Mouse (Mus musculus): ENCODE measurements at regions not wholly inside any gene's neighbourhood (a gene's known extent, or its start where the extent isn't known, plus 50 kb on each side); places are given as distances from the start of the nearest gene placed in this dataset.
A peak's percentile ranks its signal among the peaks of the same experiment; 100 is the strongest.

GRCm38 (mm10) chr6:102977122-102977521 is 404.2 kb upstream of the Cntn3 start:
- intact Hi-C loops (cut with DNase I), result no loop called here
- no peak for DNase-seq (ENCODE audit: low spot score in 2 of 2)

- intact Hi-C loops (cut with DNase I), result no loop called here
- DNase-seq (ENCODE audit: low spot score in 2 of 2), result no peak
Observed at GRCm38 (mm10) chr6:103023326-103023725, 450.4 kb upstream of the Cntn3 start.

GRCm38 (mm10) chr6:103024006-103024405 is 451.1 kb upstream of the Cntn3 start:
- intact Hi-C loops (cut with DNase I), result no loop called here
- DNase-seq (ENCODE audit: low spot score in 2 of 2), result peak in 1 of 2 experiments; percentile 16

- intact Hi-C loops (cut with DNase I), result no loop called here
- DNase-seq (ENCODE audit: low spot score in 2 of 2), result peak; percentile 14 to 59
Observed at GRCm38 (mm10) chr6:103028150-103028549, 455.2 kb upstream of the Cntn3 start.

- no peak for DNase-seq (ENCODE audit: low spot score in 2 of 2)
- intact Hi-C loops (cut with DNase I), result no loop called here
Observed at GRCm38 (mm10) chr6:103033418-103033817, 460.5 kb upstream of the Cntn3 start.

- intact Hi-C loops (cut with DNase I), result no loop called here
- no peak for DNase-seq (ENCODE audit: low spot score in 2 of 2)
Observed at GRCm38 (mm10) chr6:103033919-103034318, 461.0 kb upstream of the Cntn3 start.

- intact Hi-C loops (cut with DNase I), result no loop called here
- peak; percentile 22 to 59 for DNase-seq (ENCODE audit: low spot score in 2 of 2)
Observed at GRCm38 (mm10) chr6:103060591-103060990, 449.8 kb upstream of the Chl1 start.

- DNase-seq (ENCODE audit: low spot score in 2 of 2), result no peak
- intact Hi-C loops (cut with DNase I), result loop anchor here (10.0 kb wide), 1 partner anchor 261 kb away; no protein-coding TSS in a partner anchor
Observed at GRCm38 (mm10) chr6:103106189-103106588, 404.2 kb upstream of the Chl1 start.

- intact Hi-C loops (cut with DNase I), result no loop called here
- no peak for DNase-seq (ENCODE audit: low spot score in 2 of 2)
Observed at GRCm38 (mm10) chr6:103119537-103119936, 390.8 kb upstream of the Chl1 start.

GRCm38 (mm10) chr6:103140851-103141250 is 369.5 kb upstream of the Chl1 start:
- intact Hi-C loops (cut with DNase I), result no loop called here
- DNase-seq (ENCODE audit: low spot score in 2 of 2), result peak; percentile 6 to 15

GRCm38 (mm10) chr6:103177851-103178250 is 332.5 kb upstream of the Chl1 start:
- no peak for DNase-seq (ENCODE audit: low spot score in 2 of 2)
- intact Hi-C loops (cut with DNase I), result no loop called here

GRCm38 (mm10) chr6:103183355-103183754 is 327.0 kb upstream of the Chl1 start:
- DNase-seq (ENCODE audit: low spot score in 2 of 2), result no peak
- intact Hi-C loops (cut with DNase I), result no loop called here

GRCm38 (mm10) chr6:103196838-103197237 is 313.5 kb upstream of the Chl1 start:
- DNase-seq (ENCODE audit: low spot score in 2 of 2), result no peak
- intact Hi-C loops (cut with DNase I), result no loop called here

GRCm38 (mm10) chr6:103201605-103202004 is 308.8 kb upstream of the Chl1 start:
- DNase-seq (ENCODE audit: low spot score in 2 of 2), result peak; percentile 10 to 59
- intact Hi-C loops (cut with DNase I), result loop anchor here (10.0 kb wide), 2 partner anchors 357 to 637 kb away; no protein-coding TSS in a partner anchor

- DNase-seq (ENCODE audit: low spot score in 2 of 2), result no peak
- intact Hi-C loops (cut with DNase I), result loop anchor here (10.0 kb wide), 2 partner anchors 364 to 644 kb away; no protein-coding TSS in a partner anchor
Observed at GRCm38 (mm10) chr6:103209202-103209601, 301.2 kb upstream of the Chl1 start.

GRCm38 (mm10) chr6:103213160-103213559 is 297.2 kb upstream of the Chl1 start:
- intact Hi-C loops (cut with DNase I), result no loop called here
- DNase-seq (ENCODE audit: low spot score in 2 of 2), result no peak

GRCm38 (mm10) chr6:103236896-103237295 is 273.5 kb upstream of the Chl1 start:
- intact Hi-C loops (cut with DNase I), result no loop called here
- no peak for DNase-seq (ENCODE audit: low spot score in 2 of 2)

- no peak for DNase-seq (ENCODE audit: low spot score in 2 of 2)
- intact Hi-C loops (cut with DNase I), result no loop called here
Observed at GRCm38 (mm10) chr6:103268984-103269383, 241.4 kb upstream of the Chl1 start.

- intact Hi-C loops (cut with DNase I), result no loop called here
- DNase-seq (ENCODE audit: low spot score in 2 of 2), result no peak
Observed at GRCm38 (mm10) chr6:103272216-103272615, 238.2 kb upstream of the Chl1 start.

- DNase-seq (ENCODE audit: low spot score in 2 of 2), result no peak
- intact Hi-C loops (cut with DNase I), result no loop called here
Observed at GRCm38 (mm10) chr6:103275071-103275470, 235.3 kb upstream of the Chl1 start.

- intact Hi-C loops (cut with DNase I), result no loop called here
- peak; percentile 42 to 62 for DNase-seq (ENCODE audit: low spot score in 2 of 2)
Observed at GRCm38 (mm10) chr6:103275476-103275875, 234.9 kb upstream of the Chl1 start.

- intact Hi-C loops (cut with DNase I), result no loop called here
- no peak for DNase-seq (ENCODE audit: low spot score in 2 of 2)
Observed at GRCm38 (mm10) chr6:103296015-103296414, 214.4 kb upstream of the Chl1 start.
